Mouse (Mus musculus): ENCODE measurements around the gene Ralgapa2.
"Not testable (repeated sequence)": the region's sequence is repeated elsewhere in the genome, so short reads cannot be mapped to it uniquely, and the experiment has no call there.

The Ralgapa2 gene

GRCm38 (mm10) chr2:146498298-146498697, 13.8 kb downstream of the Ralgapa2 start:
- no peak for DNase-seq (ENCODE audit: low spot score)

GRCm38 (mm10) chr2:146496995-146497394, 15.1 kb downstream of the Ralgapa2 start:
- DNase-seq (ENCODE audit: low spot score) = no peak

DNA sequence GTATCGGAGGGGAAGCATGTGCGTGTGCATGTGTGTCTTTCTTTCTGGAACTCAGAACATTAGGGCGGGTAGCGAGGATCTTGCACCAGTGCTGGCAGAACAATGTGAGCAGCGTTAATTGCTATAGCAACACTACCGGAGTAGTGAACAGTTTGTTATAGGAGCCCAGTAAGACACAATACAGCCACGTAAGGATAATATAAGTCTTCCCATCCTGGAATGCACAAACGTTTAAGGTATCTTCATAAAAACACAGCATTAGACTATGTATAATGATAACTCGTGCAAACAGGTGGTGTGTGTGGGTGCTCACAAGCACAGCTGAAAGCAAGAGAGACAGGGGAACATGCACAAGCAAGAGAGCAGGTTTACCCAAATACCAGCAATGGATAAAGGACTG, 16.4 kb downstream of the Ralgapa2 start:
- DNase-seq (ENCODE audit: low spot score) = no peak

- no peak for DNase-seq (ENCODE audit: low spot score)
Observed at GRCm38 (mm10) chr2:146493354-146493946, 18.7 kb downstream of the Ralgapa2 start.

- peak; percentile 70 for DNase-seq (ENCODE audit: low spot score)
Observed at GRCm38 (mm10) chr2:146491830-146492610, 20.1 kb downstream of the Ralgapa2 start.

GRCm38 (mm10) chr2:146490926-146491325, 21.2 kb downstream of the Ralgapa2 start:
- DNase-seq (ENCODE audit: low spot score) = no peak

GRCm38 (mm10) chr2:146488291-146488690, 23.9 kb downstream of the Ralgapa2 start:
- no peak for DNase-seq (ENCODE audit: low spot score)

- DNase-seq (ENCODE audit: low spot score) = no peak
Observed at GRCm38 (mm10) chr2:146482859-146483258, 29.3 kb downstream of the Ralgapa2 start.

DNA sequence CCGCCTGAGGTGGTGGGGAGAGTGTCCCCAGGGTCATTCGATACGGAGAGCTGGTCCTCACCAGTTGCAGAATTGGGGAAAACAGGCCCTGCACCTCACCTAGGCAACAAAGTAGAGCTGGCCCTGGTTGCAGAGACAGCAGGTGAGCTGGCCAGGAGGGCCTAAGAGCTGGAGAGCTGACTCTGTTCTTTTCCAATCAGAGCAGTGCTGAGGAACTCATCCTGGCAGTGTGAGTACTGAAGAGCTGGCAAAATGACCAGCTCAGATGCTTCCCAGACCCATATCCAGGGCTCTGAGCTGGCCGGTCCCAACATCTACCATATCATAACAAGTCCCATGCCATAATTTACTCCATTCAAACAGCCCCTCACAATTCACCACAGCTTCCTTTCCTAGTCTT, 34.7 kb downstream of the Ralgapa2 start:
- no peak for DNase-seq (ENCODE audit: low spot score)

DNA sequence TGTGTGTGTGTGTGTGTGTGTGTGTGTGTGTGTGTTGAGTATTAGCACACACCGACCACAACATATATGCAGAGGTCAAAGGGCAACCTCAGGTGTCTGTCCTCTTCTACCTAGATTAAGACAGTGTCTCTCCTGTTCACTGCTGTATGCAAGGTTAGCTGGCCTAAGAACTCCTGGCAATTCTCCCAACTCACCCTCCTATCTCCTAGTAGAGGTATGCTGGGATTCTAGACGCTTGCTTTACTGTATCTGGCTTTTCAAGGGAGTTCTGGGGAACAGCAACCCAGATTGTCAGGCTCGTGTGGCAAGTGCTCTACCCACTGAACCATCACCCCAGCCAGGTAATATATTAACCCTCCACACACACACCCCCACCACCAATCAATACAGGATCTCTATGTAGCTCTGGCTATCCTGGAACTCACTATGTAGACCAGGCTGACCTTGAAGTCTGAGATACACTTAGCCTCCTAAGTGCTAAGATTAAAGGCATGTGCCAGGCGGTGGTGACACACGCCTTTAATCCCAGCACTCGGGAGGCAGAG, 35.6 kb downstream of the Ralgapa2 start:
- no peak for DNase-seq (ENCODE audit: low spot score)

DNA sequence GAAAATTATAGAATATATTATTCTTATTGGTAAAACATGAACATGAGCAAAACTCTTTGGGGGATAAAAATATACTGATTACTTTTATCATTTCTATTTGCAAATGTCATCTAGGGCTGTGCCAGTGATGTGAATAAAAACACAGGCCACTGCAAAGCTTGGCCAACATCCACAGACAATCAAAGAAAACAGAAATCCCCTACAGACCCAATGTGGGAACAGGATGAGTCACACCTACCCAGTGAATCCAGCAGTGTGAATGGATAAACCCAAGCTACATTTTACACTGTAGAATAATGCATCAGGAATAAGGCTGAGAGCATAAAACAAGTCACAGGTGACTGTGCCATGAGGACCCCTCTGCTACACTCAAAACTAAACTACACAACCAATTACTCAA, 36.1 kb downstream of the Ralgapa2 start:
- no peak for DNase-seq (ENCODE audit: low spot score)

GRCm38 (mm10) chr2:146470947-146471346, 41.2 kb downstream of the Ralgapa2 start:
- no peak for DNase-seq (ENCODE audit: low spot score)

GRCm38 (mm10) chr2:146469707-146470420, 42.3 kb downstream of the Ralgapa2 start:
- peak; percentile 70 for DNase-seq (ENCODE audit: low spot score)

DNA sequence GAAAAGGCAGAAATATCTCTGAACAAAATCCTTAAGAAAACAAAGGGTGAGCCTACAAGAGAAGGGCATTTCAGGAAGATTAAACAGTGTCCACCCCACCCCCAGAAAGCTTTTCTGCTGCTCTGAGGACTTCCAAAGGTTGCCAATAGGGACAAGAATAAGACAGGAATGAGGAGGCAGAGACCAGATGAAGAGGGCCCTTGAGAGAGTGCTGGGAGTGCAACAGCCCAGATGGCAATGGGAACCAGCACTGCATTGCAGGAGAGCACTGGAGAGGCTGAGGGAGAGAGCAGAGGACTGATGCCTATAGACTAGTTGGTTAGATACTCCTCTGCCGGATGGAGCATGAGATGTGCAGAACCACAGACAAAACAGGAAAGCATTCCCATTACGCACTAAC, 43.2 kb downstream of the Ralgapa2 start:
- no peak for DNase-seq (ENCODE audit: low spot score)

DNA sequence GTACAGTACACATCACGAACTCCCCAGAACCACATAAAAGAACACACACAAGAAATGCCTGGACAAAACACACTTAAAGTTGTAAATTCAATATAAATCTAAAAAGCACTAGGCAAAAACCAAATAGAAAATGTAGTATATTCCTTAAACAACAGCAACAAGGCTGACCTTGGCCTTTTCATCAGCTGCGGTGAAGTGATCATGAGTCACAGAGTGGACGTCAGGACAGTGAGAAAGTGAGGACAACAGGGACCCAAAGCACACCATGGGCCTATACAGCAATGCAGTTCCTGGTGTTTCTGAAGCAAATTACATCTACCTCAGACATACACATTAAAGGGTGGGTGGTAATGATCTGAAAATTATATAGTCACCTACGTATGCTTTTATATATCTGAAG, 44.1 kb downstream of the Ralgapa2 start:
- DNase-seq (ENCODE audit: low spot score) = no peak

GRCm38 (mm10) chr2:146466811-146467210, 45.3 kb downstream of the Ralgapa2 start:
- DNase-seq (ENCODE audit: low spot score) = not testable (repeated sequence)

GRCm38 (mm10) chr2:146457494-146457893, 54.6 kb downstream of the Ralgapa2 start:
- DNase-seq (ENCODE audit: low spot score) = no peak

- DNase-seq (ENCODE audit: low spot score) = no peak
Observed at GRCm38 (mm10) chr2:146456612-146457011, 55.5 kb downstream of the Ralgapa2 start.

DNA sequence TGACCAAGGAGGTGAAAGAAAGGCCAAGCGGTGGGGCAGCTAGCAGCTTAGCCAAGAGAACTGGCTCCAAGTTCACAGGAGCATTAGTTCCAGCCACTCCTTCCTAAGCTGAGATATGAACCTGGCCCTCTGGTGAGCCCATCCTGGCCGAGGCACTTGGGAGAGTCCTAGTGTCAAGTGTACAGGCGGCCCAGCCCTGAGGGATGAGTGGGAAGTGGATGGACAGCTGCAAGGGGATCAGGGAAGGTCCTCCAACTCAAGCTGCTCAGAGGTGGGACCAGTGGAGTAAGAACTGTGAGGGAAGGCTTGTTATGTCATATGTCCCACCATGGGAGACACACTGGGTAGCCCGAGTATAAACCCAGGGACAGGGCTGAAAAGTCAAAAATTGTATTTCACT, 56.1 kb downstream of the Ralgapa2 start:
- no peak for DNase-seq (ENCODE audit: low spot score)

GRCm38 (mm10) chr2:146444009-146444408, 68.1 kb downstream of the Ralgapa2 start:
- DNase-seq (ENCODE audit: low spot score) = no peak

GRCm38 (mm10) chr2:146443291-146443875, 68.8 kb downstream of the Ralgapa2 start:
- DNase-seq (ENCODE audit: low spot score) = no peak

DNA sequence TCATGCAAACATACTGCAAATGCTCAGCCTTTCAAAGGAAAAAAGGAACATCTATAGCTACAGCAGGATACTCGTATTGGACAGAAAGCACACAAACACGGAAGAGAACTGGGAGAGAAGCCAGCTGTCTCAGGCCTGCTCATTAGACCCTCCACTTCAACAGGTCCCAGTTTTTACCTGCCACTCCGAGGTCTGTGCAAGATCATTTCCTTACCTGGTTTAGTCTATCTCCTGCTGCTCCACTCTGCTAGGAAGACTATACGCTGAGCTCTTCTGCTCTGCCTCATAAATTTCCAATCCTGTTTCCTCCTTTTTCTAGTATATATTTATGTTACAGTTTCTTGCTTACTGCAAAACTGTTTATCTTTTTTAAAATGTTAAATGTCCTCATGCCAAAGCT, 70.4 kb downstream of the Ralgapa2 start:
- no peak for DNase-seq (ENCODE audit: low spot score)
